Mouse (Mus musculus) right cerebral cortex, adult 18-20 months (tissue): ENCODE data around the gene Klhdc8a.

Source experiments
- DNase-seq: peaks from one replicate; pipeline ENCODE4 v3.0.0; 2022; ENCODE audit warnings: mixed read lengths

Gene Klhdc8a

DNA sequence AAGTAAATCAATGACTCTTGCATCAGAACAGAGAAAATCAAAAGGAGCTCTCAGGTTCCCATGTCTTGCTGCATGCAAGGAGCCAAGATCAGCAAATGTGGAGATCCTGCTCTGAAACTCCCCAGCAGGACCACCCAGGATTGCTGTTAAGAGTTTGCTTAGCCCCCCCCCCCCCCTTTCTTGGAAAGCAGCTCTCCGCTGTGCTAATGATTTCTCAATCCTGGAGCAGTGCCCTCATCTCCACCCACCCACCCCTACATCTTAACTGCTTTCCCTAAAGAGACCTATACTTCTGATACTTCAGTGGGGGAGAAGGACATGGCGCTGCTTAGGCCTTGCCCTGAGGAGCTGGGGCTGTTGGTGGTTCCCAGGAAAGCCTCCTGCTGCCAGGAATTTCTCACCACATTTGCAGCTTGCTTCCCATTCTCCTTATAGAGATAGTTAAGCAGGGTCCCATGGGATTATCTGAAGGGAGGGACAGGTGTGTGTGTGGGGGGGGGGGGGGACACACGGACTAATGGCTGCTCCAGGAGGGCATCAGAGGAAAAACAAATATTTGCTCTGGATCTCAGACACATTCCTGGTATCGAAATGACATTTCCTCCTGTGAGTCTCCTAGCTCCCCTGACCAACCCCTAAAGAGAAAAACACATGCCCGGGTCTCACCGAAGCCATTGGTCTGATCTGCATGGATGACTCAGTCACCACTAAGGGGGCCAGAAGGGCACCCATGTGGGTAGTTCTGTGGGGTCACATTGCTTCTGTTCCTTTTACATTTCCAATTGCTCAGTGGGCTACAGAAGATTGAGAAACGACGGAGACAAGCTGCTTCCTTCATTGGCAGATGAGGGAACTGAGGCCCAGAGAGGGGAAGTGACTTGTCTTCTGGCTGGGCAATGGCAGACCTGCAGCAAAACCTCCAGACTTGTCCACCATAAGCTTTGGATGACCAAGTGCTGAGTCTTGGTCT is 19.8 kb downstream of the Klhdc8a start:
- DNase-seq: no peak

GRCm38 (mm10) chr1:132319242-132319641 is 20.8 kb downstream of the Klhdc8a start:
- DNase-seq: no peak

DNA sequence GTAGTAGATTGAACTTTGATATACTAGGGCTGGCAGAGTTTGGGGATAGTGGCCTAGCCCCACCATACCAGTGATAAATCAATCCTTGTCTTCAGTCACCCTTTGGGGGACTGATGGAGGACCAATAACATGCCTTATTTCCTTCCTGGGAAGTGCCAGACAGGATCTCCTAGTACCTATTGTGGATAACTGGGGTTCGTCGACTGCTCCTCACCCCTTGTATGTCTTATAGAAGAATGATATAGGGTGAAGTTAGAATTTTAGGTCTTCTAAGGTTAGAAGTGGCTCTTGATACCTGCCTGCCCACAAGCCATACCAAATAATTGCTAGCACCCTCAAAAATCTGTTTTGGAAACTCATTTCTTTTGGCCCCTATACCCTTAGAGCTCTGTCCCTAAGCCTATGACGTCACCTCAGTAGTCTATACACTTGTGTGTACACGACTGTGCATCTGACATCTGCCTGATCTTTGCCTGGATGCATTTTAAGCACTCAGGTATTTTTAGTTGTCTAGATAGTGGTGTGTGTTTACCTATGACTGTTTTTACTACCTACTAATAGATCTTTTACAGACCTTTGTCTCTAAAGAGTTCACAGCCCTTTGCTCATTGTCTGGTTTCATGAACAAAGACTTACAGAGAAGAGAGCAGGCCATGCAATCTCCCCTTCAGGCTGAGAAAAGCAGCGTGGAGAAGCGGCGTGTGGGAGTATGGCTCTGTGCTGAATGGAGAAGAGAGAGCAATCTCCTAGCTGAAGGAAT is 23.6 kb downstream of the Klhdc8a start:
- no peak for DNase-seq

DNA sequence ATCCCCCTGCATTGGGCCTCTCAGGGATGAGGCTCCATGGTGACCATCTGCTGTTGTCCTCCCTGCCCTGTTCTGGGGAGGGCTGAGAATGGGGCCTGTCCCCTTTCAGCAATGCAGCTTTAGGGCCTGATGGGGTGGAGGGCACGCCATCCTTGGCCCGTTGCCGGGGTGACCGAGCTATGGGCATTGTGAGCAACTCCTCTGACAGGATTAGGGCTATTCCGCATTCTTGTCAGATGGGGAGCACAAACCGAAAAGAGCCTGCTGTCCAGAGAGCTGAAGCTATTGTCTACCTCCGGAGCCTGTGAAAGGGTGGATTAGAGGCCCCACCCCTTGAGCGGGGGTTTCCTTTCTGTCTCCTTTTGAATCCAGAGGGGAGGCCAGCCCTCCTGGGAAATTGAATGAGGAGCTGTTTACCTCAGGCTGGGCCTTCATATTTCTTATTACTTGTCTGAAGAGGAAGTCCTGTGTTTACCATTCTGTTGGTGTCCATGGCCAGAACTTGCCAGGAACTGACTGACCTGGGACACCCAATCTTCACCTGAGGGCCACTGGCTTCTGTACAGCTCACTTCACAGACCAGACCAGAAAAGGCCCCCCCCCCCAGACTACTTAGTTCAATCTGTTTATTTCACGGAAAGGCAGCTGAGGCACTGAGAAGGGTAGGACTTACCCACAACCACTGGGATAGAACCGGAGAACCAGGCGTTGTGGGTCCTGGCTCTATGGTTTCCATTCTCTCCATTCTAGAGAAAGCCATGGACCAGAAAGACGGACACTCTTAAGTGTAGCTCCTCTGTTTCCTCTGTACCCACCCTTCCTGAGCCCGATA is 24.5 kb downstream of the Klhdc8a start:
- no peak for DNase-seq

- DNase-seq: no peak
Observed at GRCm38 (mm10) chr1:132326777-132327176, 28.4 kb downstream of the Klhdc8a start.

GRCm38 (mm10) chr1:132327477-132327876 is 29.1 kb downstream of the Klhdc8a start:
- DNase-seq: no peak

DNA sequence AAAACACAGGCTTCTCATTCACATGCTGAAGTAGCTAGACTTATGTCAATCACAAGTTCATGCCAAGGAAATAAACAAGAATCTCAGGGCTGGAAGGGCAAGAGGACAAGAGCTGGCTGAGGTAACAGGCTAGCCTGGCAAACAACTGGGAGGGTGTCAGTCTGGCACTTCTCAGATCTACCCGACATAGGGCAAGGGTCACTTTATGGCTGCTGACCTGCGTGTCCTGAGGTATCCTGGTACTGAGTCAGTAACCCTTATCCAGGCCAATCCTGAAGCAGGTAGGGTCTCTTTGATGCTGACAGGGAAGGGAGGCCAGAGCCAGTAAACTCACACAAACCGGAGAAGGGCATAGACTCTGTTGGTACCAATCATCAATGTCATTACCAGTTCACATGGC is 30.1 kb downstream of the Klhdc8a start:
- no peak for DNase-seq

DNA sequence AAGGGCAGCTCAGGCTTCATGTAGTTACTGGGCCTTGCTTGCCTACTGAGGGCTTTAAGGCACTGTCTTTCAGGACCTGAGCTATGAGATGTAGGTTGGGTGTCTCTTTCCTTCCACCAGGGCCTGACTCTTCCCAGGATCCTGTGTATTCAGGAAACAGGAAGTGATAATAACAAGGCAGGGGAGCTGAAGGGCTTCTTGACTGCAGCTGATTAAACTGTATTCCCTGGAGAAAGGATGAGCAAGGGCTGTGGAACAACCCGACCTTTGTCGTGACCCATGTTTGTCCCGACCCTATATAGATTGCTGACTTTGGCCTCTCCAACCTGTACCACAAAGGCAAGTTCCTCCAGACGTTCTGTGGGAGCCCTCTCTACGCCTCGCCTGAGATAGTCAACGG is 31.2 kb downstream of the Klhdc8a start:
- DNase-seq: no peak

GRCm38 (mm10) chr1:132330397-132330796 is 32.0 kb downstream of the Klhdc8a start:
- no peak for DNase-seq

- DNase-seq: no peak
Observed at GRCm38 (mm10) chr1:132331283-132331682, 32.9 kb downstream of the Klhdc8a start.

- no peak for DNase-seq
Observed at GRCm38 (mm10) chr1:132333201-132333600, 34.8 kb downstream of the Klhdc8a start.

DNA sequence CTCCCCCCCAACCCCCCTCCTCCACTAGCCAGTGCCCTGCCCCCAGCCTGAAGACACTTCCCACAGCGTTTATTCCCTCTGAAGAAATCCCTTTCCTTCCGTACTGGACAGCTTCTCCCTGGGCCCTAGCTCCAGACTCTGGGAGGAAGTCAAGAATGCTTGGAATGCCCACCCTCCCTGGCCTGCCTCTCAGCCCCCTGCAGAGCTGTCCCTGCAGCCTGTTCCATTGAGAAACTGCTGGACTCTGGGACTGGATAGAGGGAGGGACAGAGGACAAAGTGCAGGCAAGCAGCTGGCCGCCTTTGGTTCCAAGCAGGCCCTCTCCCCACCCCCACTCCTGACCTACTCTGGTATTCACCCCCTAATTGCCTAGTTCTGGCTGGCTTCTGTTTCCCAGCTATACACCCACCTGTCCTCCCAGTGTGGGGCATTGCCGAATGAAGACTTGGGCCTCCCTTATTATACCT is 35.3 kb downstream of the Klhdc8a start:
- DNase-seq: no peak

DNA sequence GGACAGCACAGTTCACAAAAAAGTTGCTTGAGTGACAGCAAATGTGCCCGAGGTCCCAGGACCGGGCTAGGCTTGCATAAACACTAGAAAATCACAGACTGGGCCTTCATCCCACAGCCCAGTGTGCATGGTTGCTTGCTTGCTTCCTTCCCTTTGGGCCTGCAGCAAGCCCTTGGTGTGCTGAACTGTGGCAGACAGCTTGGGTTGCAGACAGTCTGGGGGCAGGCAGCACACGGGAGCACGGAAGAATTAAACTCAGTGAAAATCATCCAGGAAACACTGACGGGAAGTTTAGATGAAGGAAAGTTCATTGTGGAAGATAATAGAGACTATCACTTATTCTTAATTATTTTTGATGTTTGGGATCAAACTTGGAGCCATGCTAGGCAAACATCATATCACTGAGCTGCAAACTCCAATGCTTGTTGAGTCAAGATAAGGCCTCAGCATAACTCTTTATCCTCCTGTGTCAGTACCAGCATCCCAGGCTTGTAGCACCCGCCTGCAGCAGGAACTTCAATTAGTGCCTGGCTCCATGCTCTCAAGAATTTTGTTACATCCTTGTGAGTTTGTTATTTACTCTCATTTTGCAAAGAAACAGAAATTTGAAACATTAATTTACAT is 35.9 kb downstream of the Klhdc8a start:
- no peak for DNase-seq

DNA sequence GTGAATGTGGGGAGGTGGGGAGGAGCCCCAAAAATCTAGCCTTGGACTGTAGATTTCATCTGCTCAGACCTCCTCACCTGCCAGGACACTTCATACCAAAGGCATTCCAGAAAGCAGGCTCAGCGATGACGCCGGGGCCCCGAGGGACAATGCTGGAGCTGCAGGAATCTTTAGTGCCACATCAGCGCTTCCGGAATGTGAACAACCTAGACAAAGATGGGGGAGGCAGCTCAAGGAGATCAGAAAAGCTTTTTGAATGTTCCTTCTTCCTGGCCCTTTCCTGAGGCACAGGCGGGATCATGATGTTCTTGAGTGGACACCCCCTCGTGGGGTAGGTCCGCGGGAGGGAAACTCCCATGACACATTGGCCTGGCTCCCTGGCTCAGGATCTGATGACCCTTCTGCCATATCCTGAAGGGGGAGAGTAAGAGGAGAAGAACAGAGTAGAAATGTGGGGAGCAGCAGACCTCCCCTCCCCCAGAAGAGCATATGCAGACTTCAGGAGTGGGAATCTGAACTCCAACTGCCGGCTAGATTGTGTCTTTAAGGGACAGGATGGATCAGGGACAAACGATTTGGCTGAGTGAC is 37.0 kb downstream of the Klhdc8a start:
- no peak for DNase-seq

GRCm38 (mm10) chr1:132336921-132337320 is 38.5 kb downstream of the Klhdc8a start:
- no peak for DNase-seq

DNA sequence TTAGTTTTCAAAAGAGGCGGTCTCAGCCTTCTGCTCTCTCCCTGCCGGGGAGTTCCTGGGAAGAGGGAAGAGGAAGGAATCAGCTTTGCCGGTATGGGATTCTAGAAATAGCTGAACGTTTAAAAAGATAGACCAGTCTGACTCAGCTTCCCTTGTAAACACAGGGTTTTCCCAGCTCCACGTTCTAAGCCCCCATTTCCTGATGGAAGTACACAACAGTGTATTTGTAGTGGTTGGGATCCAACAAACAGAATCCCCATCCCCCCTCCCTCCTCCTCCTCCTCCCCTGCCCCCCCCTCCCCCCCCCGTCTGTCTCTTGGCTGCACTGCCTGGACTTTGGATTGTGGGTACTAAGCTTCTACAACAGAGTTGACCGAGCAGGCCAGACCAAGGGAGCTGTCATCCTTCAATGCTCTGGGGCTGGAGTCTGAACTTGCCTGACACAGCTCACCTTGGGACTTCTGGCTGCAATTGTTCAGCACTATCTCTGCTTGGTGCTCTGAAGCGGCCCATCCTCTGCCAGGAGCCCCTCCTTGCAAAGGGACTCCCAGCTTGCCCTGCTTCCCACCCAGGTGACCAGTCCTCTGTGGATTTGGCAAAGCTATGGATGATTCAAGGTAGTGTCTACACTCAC is 39.7 kb downstream of the Klhdc8a start:
- no peak for DNase-seq

DNA sequence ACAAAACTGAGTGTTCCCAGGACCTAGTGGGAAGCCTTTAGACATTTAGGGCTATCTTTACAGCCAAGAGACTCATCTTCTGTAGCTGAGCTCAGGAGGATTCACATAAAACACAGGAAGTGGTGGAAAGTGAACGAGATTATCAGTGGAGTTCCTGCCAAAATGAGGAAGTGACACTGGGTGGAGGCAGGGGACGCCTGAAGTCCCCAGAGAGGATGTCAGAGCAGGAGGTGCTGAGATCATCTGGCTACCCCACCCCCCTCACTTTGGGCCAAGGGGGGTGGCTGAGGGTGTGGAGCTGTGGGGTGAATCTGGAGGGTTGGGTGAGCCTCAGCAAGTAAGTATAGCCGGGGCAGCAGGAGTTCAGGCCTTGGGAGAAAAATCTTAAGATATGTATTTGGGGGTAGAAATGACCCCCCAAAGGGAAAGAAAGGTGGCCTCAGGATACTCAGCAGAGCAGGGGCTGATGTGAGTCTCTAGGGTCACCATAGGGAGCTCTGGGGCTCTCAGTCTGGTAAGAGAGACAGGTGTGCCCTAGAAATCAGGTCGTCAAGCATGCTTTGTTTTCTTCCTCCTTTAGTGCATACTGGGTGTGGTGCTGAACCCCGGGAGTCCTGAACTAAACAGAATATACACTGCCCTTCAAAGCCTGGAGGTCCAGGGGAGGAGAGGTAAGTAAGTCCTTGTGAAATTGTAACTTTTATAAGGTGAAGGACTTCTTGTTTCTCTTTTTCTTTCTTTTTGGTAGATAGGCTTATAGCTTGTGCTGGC is 43.5 kb downstream of the Klhdc8a start:
- DNase-seq: no peak

DNA sequence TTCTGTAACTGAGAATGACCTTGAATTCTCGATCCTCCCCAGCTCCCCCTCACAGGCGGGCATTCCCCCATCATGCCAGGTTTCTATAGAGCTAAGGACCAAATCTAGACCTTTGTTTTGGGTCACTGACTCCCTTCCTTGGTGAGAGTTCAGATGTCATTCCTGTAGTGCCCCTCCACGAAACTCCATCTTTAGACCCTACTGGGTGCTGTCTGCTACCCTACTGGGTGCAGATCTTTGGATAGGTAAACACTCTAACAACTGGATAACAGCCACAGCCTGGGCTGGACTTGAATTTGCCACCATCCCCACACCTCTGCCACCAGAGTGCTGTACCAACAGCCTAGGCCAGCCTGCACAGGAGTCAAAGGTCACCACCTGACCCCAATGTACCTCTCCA is 44.1 kb downstream of the Klhdc8a start:
- DNase-seq: no peak

DNA sequence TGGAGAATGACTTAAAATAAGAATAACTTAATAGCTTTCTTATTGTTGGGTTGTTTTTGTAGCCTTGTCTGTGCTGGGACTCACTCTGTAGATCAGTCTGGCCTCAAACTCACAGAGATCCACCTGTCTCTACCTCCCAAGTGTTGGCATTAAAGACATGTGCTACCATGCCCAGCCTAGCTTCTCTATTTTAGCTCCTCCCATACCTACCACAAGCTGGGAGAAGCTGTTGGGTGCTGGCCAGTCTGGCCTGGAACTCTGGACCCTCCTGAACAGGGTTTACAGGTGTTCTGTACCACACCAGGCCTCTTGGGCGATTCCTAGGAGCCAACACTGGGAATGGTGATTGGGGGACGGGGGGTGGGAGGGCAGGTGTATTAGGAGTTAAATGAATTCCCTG is 44.8 kb downstream of the Klhdc8a start:
- no peak for DNase-seq

DNA sequence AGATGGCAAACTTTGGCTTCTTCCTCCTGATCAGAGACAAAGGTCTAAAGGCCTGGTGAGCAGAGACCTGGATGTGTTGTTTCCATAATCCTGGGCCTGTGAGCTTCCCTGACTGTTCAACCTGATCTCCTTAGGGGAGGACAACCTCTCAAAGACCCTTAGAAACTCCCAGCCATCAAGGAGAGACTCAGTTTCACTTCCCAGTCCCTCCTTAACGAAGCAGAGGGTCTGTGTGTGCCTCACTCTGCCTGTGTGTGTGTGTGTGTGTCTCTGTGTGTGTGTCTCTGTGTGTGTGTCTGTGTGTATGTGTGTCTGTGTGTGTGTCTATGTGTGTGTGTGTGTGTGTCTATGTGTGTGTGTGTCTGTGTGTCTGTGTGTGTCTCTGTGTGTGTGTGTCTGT is 45.2 kb downstream of the Klhdc8a start:
- DNase-seq: no peak

DNA sequence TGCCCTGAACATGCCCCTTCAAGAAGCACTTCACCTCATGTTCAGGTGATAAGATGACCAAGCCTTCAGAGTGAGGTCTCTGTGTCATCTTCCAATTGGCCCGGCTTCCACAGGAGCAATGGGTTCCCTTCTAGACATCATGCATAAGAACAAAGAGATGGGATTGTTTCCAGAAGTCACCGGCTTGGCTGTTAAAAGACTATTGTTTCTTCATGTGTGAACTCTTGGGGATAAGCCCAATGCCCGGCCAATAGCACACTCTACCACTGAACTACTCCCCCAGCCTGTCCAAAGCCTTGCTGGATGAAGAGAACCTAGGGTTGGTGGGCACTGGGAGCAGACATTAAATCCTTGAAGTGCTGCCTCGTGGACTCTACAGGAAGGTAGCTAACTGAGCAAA is 47.1 kb downstream of the Klhdc8a start:
- no peak for DNase-seq
